Mouse (Mus musculus) thymus, adult 18-20 months (tissue): ENCODE measurements around the gene Ccl1.

ENCODE experiments used
- DNase-seq, 2 experiments: peaks; one replicate each; pipeline ENCODE4 v3.0.0; 2022; ENCODE audit warnings: mixed read lengths in 2 of 2

Gene Ccl1

GRCm38 (mm10) chr11:82305590-82305989, at the start of gene Ccl1:
TSS of gene Ccl1 (minus strand) at chr11:82305690.
- DNase-seq: no peak

DNA sequence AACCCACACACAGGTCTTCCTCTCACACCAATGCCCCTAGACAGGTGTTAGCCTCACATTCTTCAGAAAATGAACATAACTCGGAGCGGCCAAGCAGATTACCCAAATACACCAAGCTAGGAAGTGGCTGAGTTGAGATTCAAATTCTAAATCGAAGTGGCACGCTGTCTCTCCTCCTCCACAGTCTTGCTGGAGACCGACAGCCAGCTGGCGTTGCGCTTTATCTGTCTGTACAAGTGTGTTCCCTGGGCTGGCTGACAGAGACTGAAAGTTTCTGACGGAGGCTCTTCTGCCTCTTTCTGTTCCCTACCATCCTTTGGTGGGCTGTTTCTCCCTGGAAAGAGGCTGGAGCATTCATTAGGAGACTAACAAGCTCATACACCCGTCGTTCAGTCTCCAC, 45.5 kb upstream of the Ccl1 start:
- no peak for DNase-seq

GRCm38 (mm10) chr11:82340900-82341299, 35.4 kb upstream of the Ccl1 start:
- no peak for DNase-seq

- no peak for DNase-seq
Measured at GRCm38 (mm10) chr11:82340416-82340815, 34.9 kb upstream of the Ccl1 start.

GRCm38 (mm10) chr11:82339921-82340401, 34.5 kb upstream of the Ccl1 start:
- DNase-seq: no peak

DNA sequence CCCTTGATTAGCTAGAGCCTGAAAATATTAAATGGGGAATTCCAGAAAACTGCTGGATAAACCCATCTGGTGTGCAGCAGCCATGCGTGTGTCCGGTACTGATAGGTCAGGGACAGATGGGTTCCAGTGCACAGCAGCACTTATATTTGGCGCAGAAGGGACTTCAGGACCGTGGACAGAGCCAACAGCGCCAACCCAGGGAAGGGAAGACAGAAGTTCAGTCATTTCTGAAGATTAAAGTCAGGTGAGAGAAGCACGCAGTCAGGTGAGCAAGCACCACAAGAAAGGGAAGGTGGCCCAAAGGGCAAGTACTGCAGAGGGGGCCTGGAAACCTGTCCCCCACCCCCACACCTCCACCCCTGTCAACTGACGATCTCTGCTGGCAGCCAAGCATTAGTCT, 7.7 kb upstream of the Ccl1 start:
- no peak for DNase-seq

DNA sequence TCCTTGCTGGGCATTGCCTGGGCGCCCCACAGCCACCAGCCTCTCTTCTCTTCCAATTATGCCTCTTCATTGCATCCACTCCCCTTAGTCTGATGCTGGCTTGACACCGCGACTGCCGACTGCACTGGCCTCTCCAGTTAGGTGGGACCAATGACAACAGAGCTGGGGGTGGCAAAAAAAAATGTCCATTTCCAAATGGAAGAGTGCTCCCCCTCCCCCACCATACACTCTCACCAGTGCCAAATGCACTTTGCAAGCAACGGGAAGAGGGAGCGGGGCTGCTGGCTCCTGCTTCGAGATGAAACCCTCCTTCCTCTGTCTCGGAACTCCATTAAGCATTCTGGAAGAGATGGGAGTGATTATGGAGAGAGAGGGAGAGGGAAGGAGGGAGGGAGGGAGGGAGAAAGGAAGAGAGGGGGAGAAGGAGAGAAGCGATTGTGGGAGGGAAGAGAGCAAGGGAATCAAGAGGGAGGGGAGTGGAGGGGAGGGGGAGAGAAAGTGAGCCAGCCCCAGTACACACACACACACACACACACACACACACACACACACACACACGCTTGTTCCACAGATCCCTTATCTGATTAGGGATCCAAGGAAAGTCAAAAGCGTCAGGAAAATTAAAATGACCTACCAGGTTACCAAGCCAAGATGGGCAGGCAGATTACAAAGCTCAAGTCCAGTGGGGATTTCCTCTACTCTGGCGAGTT, 5.0 kb upstream of the Ccl1 start:
- no peak for DNase-seq

- DNase-seq: no peak
Measured at GRCm38 (mm10) chr11:82297895-82298294, 7.6 kb downstream of the Ccl1 start.

- DNase-seq: no peak
Measured at GRCm38 (mm10) chr11:82290841-82291240, 14.6 kb downstream of the Ccl1 start.

DNA sequence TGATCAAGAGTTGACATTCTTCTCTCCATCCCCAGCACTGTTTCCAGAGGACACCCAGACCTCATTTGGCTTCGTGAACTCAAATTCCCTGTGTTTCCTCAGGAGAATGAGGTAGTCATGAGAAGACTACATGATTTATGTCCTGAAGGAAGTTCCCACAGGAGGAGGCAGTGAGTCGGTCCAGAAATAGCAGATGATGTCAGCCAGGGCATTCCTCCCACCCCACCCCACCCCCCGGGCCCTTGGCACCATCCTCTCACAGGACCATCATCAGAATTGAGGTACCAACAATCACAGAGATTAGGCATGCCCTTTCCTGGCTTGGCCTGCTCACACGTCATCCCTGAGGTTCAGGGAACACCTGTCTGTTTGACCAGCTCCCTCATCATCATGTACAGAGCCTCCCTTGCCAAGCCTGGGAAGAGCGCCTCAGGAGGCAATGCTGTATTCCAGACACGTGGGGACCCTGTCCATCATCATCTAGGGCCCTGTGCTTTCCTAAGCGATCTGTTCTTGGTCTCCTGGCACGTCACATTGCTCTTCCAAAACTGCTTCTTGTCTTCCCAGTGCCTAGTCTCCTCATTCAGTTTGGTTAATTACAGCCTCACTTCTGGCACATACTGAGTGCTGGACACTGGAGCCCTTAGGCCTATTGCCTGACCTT, 31.2 kb downstream of the Ccl1 start:
- DNase-seq: no peak

DNA sequence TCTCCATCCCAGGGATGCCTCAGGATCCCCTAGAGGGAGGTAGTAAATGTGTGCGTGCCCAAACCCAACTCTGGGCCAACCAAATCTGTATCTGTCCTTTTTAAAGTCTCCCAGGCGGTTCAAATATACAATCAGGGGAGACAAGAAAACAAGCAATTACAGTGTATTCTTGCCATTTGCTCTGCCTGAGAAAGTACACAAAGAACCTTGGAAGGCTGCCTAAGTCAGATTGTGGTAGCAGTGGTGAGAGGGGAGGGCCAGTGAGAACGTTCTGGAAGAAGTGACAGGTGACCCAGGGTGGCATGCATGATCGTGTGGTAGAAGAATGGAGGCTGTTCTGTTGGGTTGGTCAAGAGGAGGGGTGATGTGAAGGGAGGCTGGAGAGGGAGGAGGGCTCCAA, 46.4 kb downstream of the Ccl1 start:
- DNase-seq: no peak

- DNase-seq: no peak
Measured at GRCm38 (mm10) chr11:82255601-82256000, 49.9 kb downstream of the Ccl1 start.

DNA sequence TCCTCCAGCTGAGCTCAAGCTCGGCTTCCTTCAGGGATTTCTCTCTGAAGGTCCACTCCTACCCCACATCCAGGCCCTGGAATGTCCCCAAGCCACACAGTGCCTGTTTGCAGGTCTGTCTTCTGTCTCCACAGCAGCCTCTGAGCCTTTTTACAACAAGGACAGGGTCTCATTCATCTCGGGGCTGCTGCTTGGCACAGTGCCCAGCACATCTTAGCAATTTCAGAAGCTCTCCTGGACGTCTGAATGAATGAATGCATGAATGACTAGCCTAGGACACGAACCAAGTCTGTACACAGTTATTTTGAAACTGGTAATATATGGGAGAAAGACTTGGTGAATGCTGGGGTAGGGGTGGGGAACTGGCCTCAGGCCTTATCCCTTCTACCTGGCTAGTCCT, 52.1 kb downstream of the Ccl1 start:
- no peak for DNase-seq

- DNase-seq: no peak
Measured at GRCm38 (mm10) chr11:82251251-82251650, 54.2 kb downstream of the Ccl1 start.

DNA sequence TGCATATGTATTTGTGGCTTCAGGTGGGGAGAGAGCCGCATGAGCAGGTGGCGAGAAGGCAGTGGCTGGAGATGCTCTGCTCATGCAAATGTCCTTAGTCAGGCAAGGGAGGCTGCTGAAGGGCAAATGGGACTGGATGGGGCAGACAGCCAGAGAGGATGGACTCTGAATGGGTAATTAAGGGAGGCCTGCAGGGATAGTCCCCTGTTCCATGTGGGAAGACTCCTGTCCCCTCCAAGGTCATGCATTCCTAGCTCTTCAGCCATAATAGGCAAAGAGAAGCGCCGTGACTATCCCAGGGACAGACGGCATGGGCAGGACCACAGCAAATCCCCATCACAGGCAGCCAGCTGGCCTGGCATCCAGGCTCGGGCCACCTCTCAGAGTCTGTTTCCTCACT, 55.5 kb downstream of the Ccl1 start:
- no peak for DNase-seq

DNA sequence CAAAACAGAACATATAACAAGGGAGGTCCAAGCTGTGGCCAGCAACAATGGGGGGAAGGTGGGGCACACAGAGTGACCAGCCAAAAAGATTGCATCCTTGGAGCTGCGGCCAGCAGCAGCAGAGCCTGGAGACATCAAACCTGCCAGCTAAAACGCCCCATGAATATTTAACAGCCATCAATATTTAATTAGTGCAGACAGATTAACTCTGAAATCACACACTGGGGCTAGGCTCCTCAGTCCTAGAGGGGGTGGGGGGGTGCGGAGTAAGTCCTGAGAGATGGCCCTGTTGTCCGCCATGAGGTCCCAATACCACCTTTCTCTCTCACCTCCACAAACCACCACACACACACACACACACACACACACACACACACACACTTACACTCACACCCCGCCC, 68.1 kb downstream of the Ccl1 start:
- DNase-seq: no peak

- DNase-seq: no peak
Measured at GRCm38 (mm10) chr11:82235551-82236207, 69.8 kb downstream of the Ccl1 start.

DNA sequence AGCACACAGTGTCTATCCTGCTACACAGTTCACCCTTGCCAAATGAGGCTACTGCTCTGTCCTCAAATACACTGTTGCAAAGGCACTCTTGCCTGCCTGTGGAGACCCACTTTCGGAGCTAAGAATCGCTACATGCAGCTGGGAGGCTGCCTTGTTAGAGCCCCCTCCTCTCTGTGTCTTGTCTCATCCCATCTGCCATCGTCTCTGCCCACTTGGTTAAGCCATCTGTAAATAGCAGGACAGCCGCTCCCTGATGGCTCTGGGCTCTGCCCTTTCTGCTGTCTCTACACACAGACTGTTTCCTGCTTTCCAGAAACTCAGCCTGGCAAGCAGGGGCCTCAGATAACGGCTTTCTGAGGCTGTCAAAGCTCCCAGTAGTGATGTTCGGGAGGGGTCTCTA, 71.5 kb downstream of the Ccl1 start:
- DNase-seq: no peak

DNA sequence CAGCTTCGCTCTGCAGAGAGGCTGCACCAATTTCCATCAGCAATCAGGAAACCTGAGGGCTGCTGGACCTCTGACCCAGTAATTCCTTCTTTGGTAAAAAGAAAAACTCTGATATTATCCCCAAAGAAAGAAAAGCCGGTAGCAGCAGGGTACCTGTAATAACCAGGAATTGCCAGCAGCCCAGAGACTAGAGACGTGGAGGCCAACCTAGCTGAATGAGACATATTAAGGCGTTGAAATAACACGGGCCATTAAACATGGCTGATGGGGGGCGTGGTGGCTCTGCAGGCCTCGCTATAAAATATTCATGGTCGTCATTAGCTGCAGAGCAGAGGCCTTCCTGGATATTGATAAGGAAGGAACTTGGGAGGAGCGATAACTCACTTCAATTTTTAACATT, 78.5 kb downstream of the Ccl1 start:
- DNase-seq: no peak

DNA sequence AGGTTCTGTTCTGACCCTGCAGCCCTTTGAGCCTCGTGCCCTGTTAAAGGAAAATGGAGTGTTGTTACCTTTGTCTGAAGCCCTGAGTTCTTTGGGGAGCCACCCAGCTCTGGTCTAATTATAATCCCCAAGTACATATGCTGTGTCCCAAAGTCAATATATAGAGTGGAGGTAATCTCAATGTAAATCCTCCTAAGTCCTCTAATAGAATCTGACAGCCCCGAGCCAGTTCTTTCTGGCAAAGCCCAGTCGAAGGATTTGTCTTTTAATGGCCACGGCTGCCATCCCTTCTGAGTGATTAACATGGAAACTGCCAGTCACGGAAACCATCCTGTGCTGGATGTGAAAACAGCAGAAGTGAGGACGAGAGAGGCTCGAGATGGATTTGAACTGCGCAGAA, 79.6 kb downstream of the Ccl1 start:
- DNase-seq: no peak

DNA sequence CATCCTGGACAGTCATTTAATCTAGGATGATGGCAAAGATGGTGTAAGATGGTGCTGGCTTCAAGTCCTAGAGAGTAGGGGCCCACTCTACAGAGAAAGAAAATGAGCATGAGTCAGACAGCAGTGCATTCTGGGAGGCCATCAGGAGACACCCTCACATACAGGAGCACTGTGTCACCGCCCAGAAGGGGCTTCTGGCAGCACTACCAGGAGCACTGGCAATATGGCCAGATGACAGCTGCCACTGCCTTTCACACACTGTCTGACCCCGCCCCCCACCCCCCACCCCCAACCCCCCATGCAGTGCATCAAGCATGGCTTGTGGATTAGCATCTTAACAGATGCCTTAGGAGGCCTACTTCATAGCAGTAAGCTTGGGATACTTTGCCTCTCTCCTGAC, 89.0 kb downstream of the Ccl1 start:
- DNase-seq: no peak

DNA sequence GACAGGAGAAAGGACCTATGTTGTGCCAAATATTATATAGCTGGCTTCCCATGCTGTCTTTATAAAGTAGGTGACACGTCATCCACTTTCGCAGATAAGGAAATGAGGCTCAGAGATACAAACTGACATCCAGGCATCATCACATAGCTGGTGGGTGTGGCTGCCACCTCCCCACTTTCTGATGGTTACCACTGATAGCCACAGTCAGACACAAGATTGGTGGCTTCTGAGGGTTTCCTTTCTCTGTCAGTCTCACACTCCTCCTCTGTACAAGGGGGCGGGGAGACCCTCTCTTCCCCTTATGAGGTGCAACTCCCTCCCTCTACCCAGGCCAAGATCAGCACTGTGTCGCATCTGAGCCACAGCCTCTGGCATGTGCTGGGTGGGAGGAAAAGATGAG, 91.1 kb downstream of the Ccl1 start:
- peak in 1 of 2 experiments; percentile 4 for DNase-seq

DNA sequence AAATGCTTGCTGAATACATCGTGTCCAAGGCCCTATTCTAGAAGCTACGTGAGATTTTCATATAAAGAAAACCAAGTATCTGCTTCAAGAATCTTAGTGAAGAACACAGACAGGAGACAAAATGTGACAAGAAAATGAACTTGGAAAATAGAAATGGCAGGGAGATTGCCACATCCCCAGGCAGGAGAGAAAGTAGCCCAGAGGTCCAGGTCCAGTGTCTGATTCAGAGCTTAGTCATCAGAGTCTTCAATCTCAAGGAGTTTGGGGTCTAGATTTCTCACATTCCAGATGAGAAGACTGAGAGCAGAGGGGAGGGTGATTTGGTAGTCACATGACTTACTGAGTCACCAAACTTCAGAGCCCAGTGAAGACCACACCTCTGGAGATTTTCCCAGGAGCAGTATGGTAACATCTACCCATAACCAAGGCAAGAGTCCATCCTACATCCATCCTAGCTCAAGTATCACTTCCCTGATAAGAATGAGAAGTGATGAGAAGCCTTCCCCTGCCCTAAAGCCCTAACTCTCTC, 98.5 kb downstream of the Ccl1 start:
- DNase-seq: no peak

DNA sequence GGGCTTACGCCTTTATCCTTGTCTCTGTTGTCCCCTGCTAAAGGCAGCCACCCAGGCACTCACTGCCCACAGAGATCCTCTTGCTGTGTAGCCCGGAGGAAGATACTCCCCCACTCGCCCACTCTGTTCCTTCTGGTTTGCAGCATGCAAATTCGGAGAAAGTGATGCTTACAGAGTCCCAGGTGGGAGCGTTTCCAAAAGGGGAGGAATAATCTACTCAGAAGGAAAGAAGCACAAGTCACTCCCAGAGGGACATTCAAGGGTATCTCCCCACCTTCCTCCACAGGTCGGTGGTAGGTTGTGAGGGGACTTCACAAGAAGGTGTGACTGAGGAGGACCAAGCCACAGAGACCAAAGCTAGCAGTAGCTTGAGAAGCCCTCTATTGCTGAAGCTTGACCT, 100.3 kb downstream of the Ccl1 start:
- no peak for DNase-seq
